Mouse (Mus musculus) megakaryocyte, embryonic 14.5 days (primary cell): ENCODE measurements around the gene Phb2.

Experiments used
- FLI1 ChIP-seq: IDR thresholded peaks from 2 replicates; pipeline ENCODE4 v1.6.1; 2012; ENCODE audit warnings: low read length, inconsistent platforms, mixed read lengths
- GATA1 ChIP-seq: IDR thresholded peaks from 3 replicates; pipeline ENCODE4 v1.6.1; 2012; ENCODE audit warnings: mixed read lengths, low read length, inconsistent platforms, borderline replicate concordance

DNA sequence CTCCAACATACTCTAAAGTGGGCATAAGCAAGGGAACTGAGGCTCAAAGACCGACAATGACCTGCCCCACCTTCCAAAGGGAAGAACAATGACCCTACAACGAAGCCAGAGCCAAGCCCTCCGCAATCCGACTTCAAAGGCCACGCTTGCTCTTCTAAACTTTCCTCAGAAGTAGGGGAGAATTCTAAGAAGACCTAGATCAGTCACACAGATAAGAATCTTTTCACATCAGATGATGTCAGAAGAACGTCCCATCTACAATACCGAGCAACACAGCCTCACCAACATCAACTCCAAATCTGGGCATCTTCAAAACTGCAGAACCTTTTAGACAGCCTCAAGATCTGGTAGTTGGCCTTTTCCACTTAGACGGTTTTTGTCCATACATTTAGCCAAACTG lies 38.3 kb downstream of the Phb2 start:
- TF ChIP-seq GATA1 (no peak), FLI1 (no peak)
